Comparison of ENCODE assay signal across 12 mouse cellular contexts in the genomic region with DNA sequence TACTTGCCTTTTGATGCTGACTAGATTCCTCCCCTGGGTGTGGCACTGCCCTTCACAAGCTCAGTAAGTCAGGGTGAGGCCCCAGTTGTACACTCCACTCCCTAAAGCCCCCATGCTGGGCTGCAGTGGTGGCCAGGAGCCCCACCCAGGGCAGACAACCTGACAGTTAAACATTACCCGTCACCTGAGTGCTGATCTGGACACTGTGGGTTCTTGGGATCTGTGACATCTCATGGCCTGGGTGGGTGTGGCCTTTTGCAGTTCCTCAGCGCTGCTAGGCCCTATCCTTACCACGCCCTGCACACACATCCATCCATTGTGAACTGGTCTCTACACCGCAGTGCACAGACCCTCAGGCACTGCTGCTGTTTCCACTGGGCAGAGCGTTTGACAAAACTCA. TPM values are rescaled to one million over a fixed set of nuclear protein-coding genes. Genes with fewer than 3 reads are reported as not detected.
DNase-seq lines count a peak whose midpoint lies in the region; ATAC-seq and TF ChIP-seq lines count a peak whose summit lies in the region.
"Had no signal": no experiment of that assay in that cellular context is flagged by ENCODE, and none has a peak within 500 bp of the region (broad histone marks: within the 10 kb centered on the region; RNA-seq: fewer than 3 reads in every experiment).

No protein-coding gene starts in this region.

- no peak for DNase-seq in heart, adult 8-10 months (ENCODE audit: low spot score)
- DNase-seq in lung, adult 2 months: no peak
- DNase-seq in lung, postnatal 10 days: no peak
- no peak for DNase-seq in intestine, embryonic 14.5 days (ENCODE audit: low spot score)
- no peak for DNase-seq in retina, embryonic 14.5 days (ENCODE audit: low spot score)
- DNase-seq: adrenal gland, adult 2 months; kidney, adult 8-10 months had no signal

- TF ChIP-seq CTCF in lung, adult 2 months (IDR thresholded peaks at IDR 0.05; ENCODE audit: insufficient read depth, low read length): no peak

- peak; percentile 38; the same call in 1 of the 2 replicates for TF ChIP-seq POLR2A in lung, adult 2 months (IDR thresholded peaks at IDR 0.05; ENCODE audit: borderline replicate concordance, extremely low read depth, low read depth, low read length)

- H3K36me3 ChIP-seq in heart, embryonic 15.5 days: no peaks in the 10 kb centered on the region
- no peaks in the 10 kb centered on the region for H3K36me3 ChIP-seq in intestine, embryonic 14.5 days (ENCODE audit: control insufficient read depth, insufficient read depth, low read length)
- H3K36me3 ChIP-seq in stomach, embryonic 16.5 days (ENCODE audit: control insufficient read depth, insufficient read depth, low read length): no peaks in the 10 kb centered on the region
- H3K36me3 ChIP-seq: embryonic facial prominence, embryonic 13.5 days; heart, embryonic 13.5 days; liver, embryonic 15.5 days had no signal

- H3K9ac ChIP-seq in heart, embryonic 15.5 days: no peak overlapping the region
- no peak overlapping the region for H3K9ac ChIP-seq in intestine, embryonic 14.5 days (ENCODE audit: low read length)
- no peak overlapping the region for H3K9ac ChIP-seq in stomach, embryonic 16.5 days (ENCODE audit: low read length)
- H3K9ac ChIP-seq: embryonic facial prominence, embryonic 13.5 days; heart, embryonic 13.5 days; liver, embryonic 15.5 days had no signal

- H3K9me3 ChIP-seq in heart, embryonic 15.5 days (replicated peaks): no peaks in the 10 kb centered on the region
- H3K9me3 ChIP-seq in intestine, embryonic 14.5 days (ENCODE audit: control insufficient read depth, low read length): no peaks in the 10 kb centered on the region
- H3K9me3 ChIP-seq in stomach, embryonic 16.5 days (replicated peaks; ENCODE audit: control insufficient read depth, low read length): no peaks in the 10 kb centered on the region
- H3K9me3 ChIP-seq: embryonic facial prominence, embryonic 13.5 days; heart, embryonic 13.5 days; liver, embryonic 15.5 days had no signal

- WGBS in heart, embryonic 15.5 days: 71% methylated on average over 5 of the region's 5 CpGs
- WGBS in lung, adult 2 months: 51% methylated on average over 5 of the region's 5 CpGs
- 70% methylated on average over 5 of the region's 5 CpGs for WGBS in intestine, embryonic 14.5 days
- 66% methylated on average over 5 of the region's 5 CpGs for WGBS in stomach, embryonic 16.5 days

- ATAC-seq in heart, embryonic 15.5 days (replicated peaks; ENCODE audit: insufficient number of reproducible peaks, insufficient read depth, low FRiP score, low read depth): no peak
- peak; percentile 47 for ATAC-seq in intestine, embryonic 14.5 days (replicated peaks; ENCODE audit: low FRiP score, low TSS enrichment, low read depth)
- peak; percentile 45; the same call in 1 of the 2 replicates for ATAC-seq in stomach, embryonic 16.5 days (ENCODE audit: insufficient read depth, low FRiP score)

- no peak overlapping the region for H3K27ac ChIP-seq in heart, embryonic 15.5 days
- H3K27ac ChIP-seq in intestine, embryonic 14.5 days (ENCODE audit: low read depth): no peak overlapping the region
- peak overlapping the region; percentile 54 for H3K27ac ChIP-seq in stomach, embryonic 16.5 days (ENCODE audit: low read length)
- H3K27ac ChIP-seq: embryonic facial prominence, embryonic 13.5 days; heart, embryonic 13.5 days; liver, embryonic 15.5 days had no signal

- H3K4me3 ChIP-seq in heart, embryonic 15.5 days: no peak overlapping the region
- peak overlapping the region; percentile 80 for H3K4me3 ChIP-seq in lung, adult 2 months (replicated peaks; ENCODE audit: extremely low read depth, low read depth, low read length)
- H3K4me3 ChIP-seq in intestine, embryonic 14.5 days (ENCODE audit: low read depth, low read length): no peak overlapping the region
- no peak overlapping the region for H3K4me3 ChIP-seq in stomach, embryonic 16.5 days (replicated peaks; ENCODE audit: low read length)
- H3K4me3 ChIP-seq: embryonic facial prominence, embryonic 13.5 days; heart, embryonic 13.5 days; liver, embryonic 15.5 days had no signal

- peaks cover 5% of the 10 kb centered on the region for H3K27me3 ChIP-seq in heart, embryonic 15.5 days
- no peaks in the 10 kb centered on the region for H3K27me3 ChIP-seq in intestine, embryonic 14.5 days (replicated peaks; ENCODE audit: control insufficient read depth, insufficient read depth, low read length)
- H3K27me3 ChIP-seq in stomach, embryonic 16.5 days (ENCODE audit: control insufficient read depth, insufficient read depth, low read length): no peaks in the 10 kb centered on the region
- H3K27me3 ChIP-seq: embryonic facial prominence, embryonic 13.5 days; heart, embryonic 13.5 days had no signal

- H3K4me1 ChIP-seq in heart, embryonic 15.5 days (replicated peaks): peaks cover 7% of the 10 kb centered on the region; the same call in 1 of the 2 replicates
- peaks cover 13% of the 10 kb centered on the region for H3K4me1 ChIP-seq in lung, adult 2 months (ENCODE audit: control insufficient read depth, insufficient read depth, low read length)
- H3K4me1 ChIP-seq in intestine, embryonic 14.5 days (replicated peaks; ENCODE audit: control insufficient read depth, insufficient read depth, low read length): peaks cover 14% of the 10 kb centered on the region
- H3K4me1 ChIP-seq in stomach, embryonic 16.5 days (ENCODE audit: control insufficient read depth, insufficient read depth, low read length): peaks cover 8% of the 10 kb centered on the region
- H3K4me1 ChIP-seq: liver, embryonic 15.5 days had no signal

- peak overlapping the region; percentile 33; the same call in 1 of the 2 replicates for H3K4me2 ChIP-seq in heart, embryonic 15.5 days
- H3K4me2 ChIP-seq in intestine, embryonic 14.5 days (ENCODE audit: low read length): no peak overlapping the region
- H3K4me2 ChIP-seq in stomach, embryonic 16.5 days (ENCODE audit: low read depth, low read length): 0 out of 2 replicates have a peak overlapping the region, but pooled peaks have one; percentile 11
- H3K4me2 ChIP-seq: embryonic facial prominence, embryonic 13.5 days; heart, embryonic 13.5 days; liver, embryonic 15.5 days had no signal

RNA-seq across cellular contexts. Expression of a gene that starts 55.3 kb away (rescaled TPM):
- 9.0 and 9.9 TPM in 2 replicates for polyA plus RNA-seq in heart, embryonic 15.5 days (2015; fragmentation: Nextera tagmentation; extraction: Ambion mirVana)
- total RNA-seq in heart, adult 8-10 months (2022): 10 to 100 TPM; 55.6 to 85.0 (median 65.1) TPM
- 42.8 and 65.2 TPM in 2 replicates for polyA plus RNA-seq in lung, adult 2 months (2012; rRNA removed)
- 17.4 and 19.4 TPM in 2 replicates for polyA plus RNA-seq in intestine, embryonic 14.5 days (2014; fragmentation: Nextera tagmentation; extraction: Ambion mirVana)
- 18.5 and 19.9 TPM in 2 replicates for polyA plus RNA-seq in stomach, embryonic 16.5 days (2015; fragmentation: Nextera tagmentation; extraction: Ambion mirVana)
